Mouse (Mus musculus) heart, postnatal 0 days (tissue): ENCODE measurements at regions not wholly inside any gene's neighbourhood (a gene's known extent, or its start where the extent isn't known, plus 50 kb on each side); places are given as distances from the start of the nearest gene placed in this dataset.

Experiments
- CTCF ChIP-seq: IDR thresholded peaks from 2 replicates; pipeline ENCODE4 v1.5.1; 2016; ENCODE audit warnings: antibody characterized with exemption, control low read depth, low read depth
- EP300 ChIP-seq: IDR thresholded peaks from 2 replicates; pipeline ENCODE4 v1.6.1; 2016; ENCODE audit warnings: antibody characterized with exemption, low read depth

- TF ChIP-seq EP300, result no peak
- no peak for TF ChIP-seq CTCF
Observed at GRCm38 (mm10) chr6:103024006-103024405, 451.1 kb upstream of the Cntn3 start.
